Mouse (Mus musculus) bone marrow, adult 2 months (tissue): ENCODE results near the gene Dis3. TPM values are rescaled to one million over a fixed set of nuclear protein-coding genes. Genes with fewer than 3 reads are reported as not detected.
"Not testable (repeated sequence)": the region's sequence is repeated elsewhere in the genome, so short reads cannot be mapped to it uniquely, and the experiment has no call there.

Experiments used
- H3K27ac ChIP-seq: fragments of 200-500 bp; 2 replicates; pipeline ENCODE4 v1.5.1; 2012; ENCODE audit warnings: low read depth, mild to moderate bottlenecking, control low read depth, inconsistent platforms, low read length; ENCODE audit not compliant: control insufficient read depth, poor library complexity, insufficient read depth
- H3K4me1 ChIP-seq: fragments of 200-500 bp; 2 replicates; pipeline ENCODE4 v1.6.1; 2011; ENCODE audit warnings: low read length; ENCODE audit not compliant: control insufficient read depth, insufficient read depth
- H3K4me3 ChIP-seq: fragments of 200-500 bp; replicated peaks from 2 replicates; pipeline ENCODE3; 2011; ENCODE audit warnings: mild to moderate bottlenecking, low read depth, low read length, control low read depth; ENCODE audit not compliant: control insufficient read depth
- CTCF ChIP-seq: fragments of 200-500 bp; IDR thresholded peaks from 2 replicates; pipeline ENCODE4 v1.5.1; 2011; ENCODE audit warnings: low read length, control low read depth; ENCODE audit not compliant: control insufficient read depth, insufficient read depth
- POLR2A ChIP-seq: fragments of 200-500 bp; IDR thresholded peaks from 2 replicates; pipeline ENCODE4 v1.6.1; 2011; ENCODE audit warnings: low read depth, mild to moderate bottlenecking, control low read depth, low read length, borderline replicate concordance; ENCODE audit not compliant: control insufficient read depth
- WGBS: fragments of 180-500 bp; shearing (Covaris S2); methylation state at CpG from one replicate; pipeline ENCODE4 v1.1.7; 2018; 5-methylcytosine and 5-hydroxymethylcytosine counted together
- polyA plus RNA-seq: library from polyadenylated mRNA; stranded (reverse); fragments of >200 nt; gene quantifications from 2 replicates; pipeline ENCODE4 v1.2.4, GENCODE M21; 2011; ENCODE audit warnings: low replicate concordance; ENCODE audit not compliant: missing spikeins, insufficient read depth, insufficient read length

Dis3 gene
- polyA plus RNA-seq, 1 experiment = 21.4 TPM

DNA sequence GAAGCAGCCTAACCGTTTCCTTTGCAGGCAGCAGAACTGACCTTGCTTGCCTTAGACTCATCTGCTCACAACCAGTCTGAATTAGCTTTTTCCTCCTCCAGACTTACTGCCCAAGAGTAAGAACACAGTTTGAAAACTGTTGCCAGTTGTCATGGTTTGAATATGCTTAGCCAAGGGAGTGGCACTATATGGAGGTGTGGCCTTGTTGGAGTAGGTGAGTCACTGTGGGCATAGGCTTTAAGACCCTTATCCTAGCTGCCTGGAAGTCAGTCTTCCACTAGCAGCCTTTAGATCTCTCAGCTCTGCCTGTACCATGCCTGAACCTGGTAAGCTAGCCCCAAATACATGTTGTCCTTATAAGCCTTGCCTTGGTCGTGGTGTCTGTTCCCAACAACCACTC is 61.9 kb downstream of the Dis3 start:
- WGBS = 80% methylated on average over 2 of the region's 2 CpGs
- no peak for TF ChIP-seq POLR2A
- TF ChIP-seq CTCF = no peak
- no peak overlapping the region for H3K27ac ChIP-seq
- no peaks in the 10 kb centered on the region for H3K4me1 ChIP-seq
- H3K4me3 ChIP-seq = no peak overlapping the region

DNA sequence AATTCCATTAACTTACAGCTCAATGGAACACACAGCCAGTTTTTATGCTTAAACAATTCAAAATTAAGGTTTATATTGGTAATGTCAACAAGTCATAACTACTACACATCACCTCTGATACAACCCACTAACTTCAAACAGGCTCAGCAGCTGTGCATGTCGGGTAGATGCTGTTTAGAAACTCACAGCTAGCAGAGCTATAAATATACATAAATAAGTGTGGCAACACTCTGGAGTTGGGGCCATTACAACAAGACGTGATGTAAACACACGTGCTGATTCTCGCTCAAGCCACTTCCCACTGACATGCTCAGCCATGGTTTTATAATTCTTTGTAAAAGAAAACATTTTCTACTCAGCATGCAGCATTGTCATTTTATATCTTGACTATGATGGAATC is 63.5 kb downstream of the Dis3 start:
- no peaks in the 10 kb centered on the region for H3K4me1 ChIP-seq
- WGBS = 56% methylated on average over 4 of the region's 4 CpGs
- no peak overlapping the region for H3K4me3 ChIP-seq
- no peak overlapping the region for H3K27ac ChIP-seq
- TF ChIP-seq POLR2A (no peak), CTCF (no peak)

DNA sequence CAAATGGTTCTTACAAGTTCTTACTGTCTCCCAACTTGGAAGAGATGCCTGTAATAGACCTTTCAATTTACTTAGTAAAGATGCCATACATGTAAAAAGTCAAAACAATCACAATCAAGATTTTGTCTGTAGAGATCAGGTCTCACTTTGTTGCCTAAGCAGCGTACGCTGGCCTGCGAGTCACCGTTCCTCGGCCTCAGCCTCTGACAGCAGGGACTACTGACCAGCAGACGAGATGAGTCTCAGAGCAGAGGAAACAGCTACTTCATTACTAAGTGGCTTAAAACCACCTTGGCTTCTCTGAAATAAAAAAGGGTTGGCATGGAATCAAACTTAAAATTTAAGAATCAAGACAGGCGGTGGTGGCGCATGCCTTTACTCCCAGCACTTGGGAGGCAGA is 64.7 kb downstream of the Dis3 start:
- H3K27ac ChIP-seq, H3K4me1 ChIP-seq, H3K4me3 ChIP-seq: not testable (repeated sequence)
- WGBS = 93% methylated on average over 8 of the region's 8 CpGs

DNA sequence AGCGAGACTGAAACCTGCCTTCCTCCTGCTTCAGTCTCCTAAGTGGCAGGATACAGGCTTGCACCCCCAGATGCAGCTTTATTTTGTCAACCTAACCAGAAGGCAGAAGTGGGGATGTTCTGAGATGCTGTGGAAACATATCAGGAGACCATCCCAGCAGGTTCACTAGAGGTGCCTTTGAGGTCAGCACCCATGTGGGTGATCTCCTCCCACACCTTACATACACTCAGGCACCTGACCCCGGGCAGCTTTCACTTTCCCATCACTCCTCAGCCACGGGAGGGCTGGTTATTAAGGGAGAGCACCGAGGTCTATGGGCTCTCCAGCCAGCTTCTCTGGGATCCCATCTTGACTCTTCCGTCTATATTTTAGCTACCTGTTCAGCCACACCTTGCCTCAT is 67.0 kb downstream of the Dis3 start:
- no peak for TF ChIP-seq CTCF
- no peak for TF ChIP-seq POLR2A
- 83% methylated on average over 5 of the region's 5 CpGs for WGBS
- Histone ChIP-seq H3K4me1 (no peaks in the 10 kb centered on the region), H3K4me3 (no peak overlapping the region), H3K27ac (no peak overlapping the region)

DNA sequence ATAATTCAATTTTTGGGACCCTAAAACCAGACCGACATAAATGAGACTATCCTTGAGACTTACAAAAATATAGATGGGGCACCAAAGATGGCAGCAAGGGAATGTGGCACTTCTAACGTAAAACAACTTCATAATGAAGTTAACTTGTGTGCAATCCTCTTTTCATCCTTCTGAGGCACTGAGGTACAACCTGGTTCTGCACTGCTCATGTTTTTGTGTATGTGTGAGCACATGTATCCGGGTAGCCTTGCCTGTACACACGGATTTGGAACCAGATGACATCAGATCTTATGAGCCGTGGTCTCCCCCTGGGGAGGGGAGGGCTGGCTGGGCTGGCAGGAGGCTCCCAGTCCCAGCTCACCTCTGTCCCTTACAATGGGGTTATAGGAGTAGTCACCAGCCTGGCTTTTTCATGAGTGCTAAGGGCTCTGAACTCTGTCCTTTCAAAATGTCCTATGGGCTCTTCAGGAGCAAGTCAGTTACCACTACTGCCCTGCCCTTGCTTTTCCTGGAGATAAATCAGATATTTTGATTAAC is 68.2 kb downstream of the Dis3 start:
- no peak for TF ChIP-seq POLR2A
- Histone ChIP-seq H3K4me3 (no peak overlapping the region), H3K4me1 (no peaks in the 10 kb centered on the region), H3K27ac (no peak overlapping the region)
- 90% methylated on average over 5 of the region's 5 CpGs for WGBS

DNA sequence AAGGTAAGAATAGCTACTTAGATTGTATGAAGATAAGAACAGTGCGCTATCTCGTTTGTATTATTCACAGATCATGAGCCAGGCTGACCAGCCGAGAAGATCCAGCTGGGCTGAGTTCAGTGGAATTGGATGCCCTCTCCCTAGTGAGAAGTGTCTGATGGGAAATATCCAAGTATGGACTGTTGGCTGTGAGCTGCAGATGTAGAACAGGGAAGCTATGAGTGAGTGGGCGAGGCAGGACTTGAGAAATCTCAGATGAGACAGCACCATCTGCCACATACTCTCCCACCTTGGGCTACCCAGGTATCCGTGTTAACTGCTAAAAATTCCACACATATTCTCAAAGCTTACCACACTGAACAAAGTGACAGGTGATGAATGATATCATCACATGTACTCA is 69.6 kb downstream of the Dis3 start:
- no peaks in the 10 kb centered on the region for H3K4me1 ChIP-seq
- no peak overlapping the region for H3K27ac ChIP-seq
- no peak overlapping the region for H3K4me3 ChIP-seq
- TF ChIP-seq POLR2A = no peak
- TF ChIP-seq CTCF = no peak
- 67% methylated on average over 5 of the region's 5 CpGs for WGBS

Other genes with a start within 250 kb of the Dis3 start
- 19.3 TPM in 1 of 2 replicates, not detected in the other for gene Rpl36a-ps1, start 105.5 kb downstream of the Dis3 start, polyA plus RNA-seq
- gene Mzt1, start 53.6 kb downstream of the Dis3 start, polyA plus RNA-seq = 14.1 and 24.7 TPM in 2 replicates
- 22.7 and 22.8 TPM in 2 replicates for gene Bora, start 53.5 kb downstream of the Dis3 start, polyA plus RNA-seq
- gene Pibf1, start 346 bp downstream of the Dis3 start, polyA plus RNA-seq = 2.2 and 5.9 TPM in 2 replicates
- gene Klf5, start 198.9 kb upstream of the Dis3 start, polyA plus RNA-seq = 6.4 and 21.0 TPM in 2 replicates